Mouse (Mus musculus) heart, postnatal 0 days (tissue): Measurements from ENCODE around the gene Zranb3. TPM values are rescaled to one million over a fixed set of nuclear protein-coding genes. Genes with fewer than 3 reads are reported as not detected.
"Not testable (repeated sequence)": the region's sequence is repeated elsewhere in the genome, so short reads cannot be mapped to it uniquely, and the experiment has no call there.

ENCODE experiments used
- ATAC-seq: fragments of 200-750 bp; cut with Nextera tagmentation; 2 replicates; pipeline ENCODE4 v1.8.0; 2017; ENCODE audit warnings: low read depth, moderate number of reproducible peaks, moderate library complexity; ENCODE audit not compliant: insufficient read depth
- DNase-seq: peaks from one replicate; pipeline ENCODE4 v3.0.0-alpha.2; 2016; ENCODE audit warnings: low spot score
- H3K27ac ChIP-seq: fragments of 300-500 bp; sonication (generic); 2 replicates; pipeline ENCODE4 v1.5.1; 2014; ENCODE audit warnings: low read depth, mild to moderate bottlenecking
- H3K27me3 ChIP-seq: fragments of 300-500 bp; sonication (generic); 2 replicates; pipeline ENCODE4 v1.6.1; 2014; ENCODE audit warnings: low read length, mixed read lengths; ENCODE audit not compliant: control insufficient read depth, insufficient read depth
- H3K36me3 ChIP-seq: fragments of 300-500 bp; sonication (generic); replicated peaks from 2 replicates; pipeline ENCODE4 v1.6.1; 2014; ENCODE audit warnings: low read length, mixed read lengths; ENCODE audit not compliant: control insufficient read depth, insufficient read depth
- H3K4me1 ChIP-seq: fragments of 300-500 bp; sonication (generic); 2 replicates; pipeline ENCODE4 v1.6.1; 2014; ENCODE audit warnings: antibody characterized with exemption; ENCODE audit not compliant: control insufficient read depth, insufficient read depth
- H3K4me2 ChIP-seq: fragments of 300-500 bp; sonication (generic); 2 replicates; pipeline ENCODE4 v1.6.1; 2014; ENCODE audit warnings: low read depth, mild to moderate bottlenecking, low read length, moderate library complexity
- H3K4me3 ChIP-seq: fragments of 300-500 bp; sonication (generic); 2 replicates; pipeline ENCODE4 v1.5.1; 2014; ENCODE audit warnings: low read depth, low read length
- H3K9ac ChIP-seq: fragments of 300-500 bp; sonication (generic); replicated peaks from 2 replicates; pipeline ENCODE4 v1.6.1; 2014; ENCODE audit warnings: low read depth, low read length, mixed read lengths
- H3K9me3 ChIP-seq: fragments of 300-500 bp; sonication (generic); replicated peaks from 2 replicates; pipeline ENCODE4 v1.6.1; 2016; ENCODE audit warnings: low read length; ENCODE audit not compliant: control insufficient read depth
- CTCF ChIP-seq: IDR thresholded peaks from 2 replicates; pipeline ENCODE4 v1.5.1; 2016; ENCODE audit warnings: antibody characterized with exemption, control low read depth, low read depth
- EP300 ChIP-seq: IDR thresholded peaks from 2 replicates; pipeline ENCODE4 v1.6.1; 2016; ENCODE audit warnings: antibody characterized with exemption, low read depth
- WGBS: fragments of 180-500 bp; shearing (Covaris S2); extraction: QIAGEN DNeasy Blood & Tissue Kit; methylation state at CpG from one replicate; pipeline ENCODE4 v1.1.7; 2014; 5-methylcytosine and 5-hydroxymethylcytosine counted together
- polyA plus RNA-seq: library from polyadenylated mRNA; unstranded; fragments of >200 nt; fragmentation: Nextera tagmentation; extraction: Ambion mirVana; gene quantifications from 2 replicates; pipeline ENCODE4 v1.2.1, GENCODE M21; 2015
- total RNA-seq: library from RNA; depleted of rRNA; stranded (reverse); fragments of >200 nt; gene quantifications from 2 replicates; pipeline ENCODE4 v1.2.3, GENCODE M21; 2014; ENCODE audit warnings: low replicate concordance

Zranb3 gene
- total and polyA plus RNA-seq, 2 experiments from 2014 or later = 1.9 to 2.1 TPM

DNA sequence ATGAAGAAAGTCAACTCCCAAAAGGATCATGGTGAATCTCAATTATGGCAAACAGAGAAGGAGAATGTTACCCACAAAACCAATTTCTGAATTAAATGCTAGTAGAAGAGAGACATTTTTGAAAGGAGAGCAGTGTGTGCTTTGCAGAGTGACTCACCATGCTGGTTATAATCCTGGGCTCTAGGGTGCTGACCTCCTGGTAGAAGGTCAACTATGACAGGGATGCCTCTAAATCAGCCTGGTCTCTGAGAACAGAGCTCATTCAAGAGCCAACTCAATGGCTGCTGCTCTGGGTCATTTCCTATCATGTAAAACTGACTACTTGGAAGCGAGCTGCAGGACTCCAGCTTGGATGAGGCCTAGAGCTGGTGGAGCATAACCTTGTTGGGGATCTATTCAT, 141.7 kb downstream of the Zranb3 start:
- DNase-seq (no peak), ATAC-seq (no peak)
- no peak overlapping the region for H3K27ac ChIP-seq
- H3K36me3 ChIP-seq = no peaks in the 10 kb centered on the region
- H3K9ac ChIP-seq = no peak overlapping the region
- H3K9me3 ChIP-seq = no peaks in the 10 kb centered on the region
- TF ChIP-seq CTCF (no peak), EP300 (no peak)
- H3K4me1 ChIP-seq = peaks cover 26% of the 10 kb centered on the region
- H3K4me2 ChIP-seq = no peak overlapping the region
- H3K27me3 ChIP-seq = no peaks in the 10 kb centered on the region
- 86% methylated on average over 1 of the region's 1 CpGs for WGBS
- H3K4me3 ChIP-seq = no peak overlapping the region

GRCm38 (mm10) chr1:127959312-127959718, 143.5 kb downstream of the Zranb3 start:
- no peaks in the 10 kb centered on the region for H3K9me3 ChIP-seq
- H3K27me3 ChIP-seq = no peaks in the 10 kb centered on the region
- 40% methylated on average over 7 of the region's 7 CpGs for WGBS
- TF ChIP-seq CTCF (no peak), EP300 (no peak)
- no peak overlapping the region for H3K4me3 ChIP-seq
- DNase-seq (no peak), ATAC-seq (peak; percentile 24)
- H3K27ac ChIP-seq = peak overlapping the region; percentile 61
- H3K36me3 ChIP-seq = no peaks in the 10 kb centered on the region
- H3K4me1 ChIP-seq = peaks cover 17% of the 10 kb centered on the region; the same call in 1 of the 2 replicates
- peak overlapping the region; percentile 24; the same call in 1 of the 2 replicates for H3K4me2 ChIP-seq
- no peak overlapping the region for H3K9ac ChIP-seq

DNA sequence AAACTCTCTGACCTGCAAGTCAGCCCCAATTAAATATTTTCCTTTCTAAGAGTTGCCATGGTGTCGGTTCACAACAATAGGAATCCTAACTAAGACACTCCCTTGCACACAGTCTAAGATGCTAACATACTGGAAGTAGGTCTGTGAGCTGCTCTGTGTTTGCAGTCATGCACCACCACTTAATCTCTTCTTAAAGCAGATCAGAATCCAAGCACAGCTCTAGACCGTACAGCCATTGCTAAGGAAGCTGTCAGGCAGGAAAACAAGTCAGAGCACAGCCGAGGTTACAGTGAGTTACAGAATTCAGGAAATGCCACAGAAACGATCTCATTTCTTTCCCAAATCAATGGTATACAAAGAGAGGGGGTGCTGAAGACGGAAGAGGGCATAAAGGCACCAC, 144.0 kb downstream of the Zranb3 start:
- no peak overlapping the region for H3K9ac ChIP-seq
- peak overlapping the region; percentile 61 for H3K27ac ChIP-seq
- no peak for TF ChIP-seq CTCF
- TF ChIP-seq EP300 = no peak
- H3K4me1 ChIP-seq = peaks cover 16% of the 10 kb centered on the region; the same call in 1 of the 2 replicates
- no peaks in the 10 kb centered on the region for H3K36me3 ChIP-seq
- peak overlapping the region; percentile 24; the same call in 1 of the 2 replicates for H3K4me2 ChIP-seq
- no peak for DNase-seq
- peak; percentile 47; the same call in 1 of the 2 replicates for ATAC-seq
- 48% methylated on average over 5 of the region's 5 CpGs for WGBS
- H3K27me3 ChIP-seq = no peaks in the 10 kb centered on the region
- no peak overlapping the region for H3K4me3 ChIP-seq
- no peaks in the 10 kb centered on the region for H3K9me3 ChIP-seq

GRCm38 (mm10) chr1:127956524-127956923, 146.3 kb downstream of the Zranb3 start:
- DNase-seq (no peak), ATAC-seq (no peak)
- no peaks in the 10 kb centered on the region for H3K27me3 ChIP-seq
- no peak overlapping the region for H3K4me3 ChIP-seq
- H3K27ac ChIP-seq = no peak overlapping the region
- H3K9ac ChIP-seq = no peak overlapping the region
- H3K4me1 ChIP-seq = no peaks in the 10 kb centered on the region
- no peak overlapping the region for H3K4me2 ChIP-seq
- no peak for TF ChIP-seq CTCF
- no peak for TF ChIP-seq EP300
- no peaks in the 10 kb centered on the region for H3K9me3 ChIP-seq
- WGBS = 100% methylated on average over 1 of the region's 1 CpGs
- H3K36me3 ChIP-seq = no peaks in the 10 kb centered on the region

DNA sequence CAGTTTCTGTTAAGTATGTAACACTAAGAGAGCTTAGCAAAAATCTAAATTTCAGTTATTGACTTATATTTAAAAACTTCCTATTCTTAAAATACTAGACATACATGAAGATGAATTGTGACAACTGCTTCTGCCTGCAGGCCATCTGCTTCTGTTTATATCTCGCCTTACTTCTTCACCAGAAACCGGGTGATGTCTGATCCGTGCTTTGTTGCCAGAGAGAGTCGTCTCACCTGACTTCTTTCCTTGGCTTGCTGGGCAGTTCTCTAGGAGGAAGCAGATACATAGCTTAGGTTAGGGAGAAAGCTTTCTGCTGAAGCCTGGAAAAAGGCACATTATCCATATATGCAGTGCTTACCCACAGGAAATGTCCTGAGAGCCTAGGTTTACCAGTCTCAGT, 148.0 kb downstream of the Zranb3 start:
- no peak overlapping the region for H3K27ac ChIP-seq
- DNase-seq (no peak), ATAC-seq (no peak)
- no peak overlapping the region for H3K4me2 ChIP-seq
- no peaks in the 10 kb centered on the region for H3K27me3 ChIP-seq
- 77% methylated on average over 4 of the region's 4 CpGs for WGBS
- no peak overlapping the region for H3K9ac ChIP-seq
- no peaks in the 10 kb centered on the region for H3K9me3 ChIP-seq
- H3K4me3 ChIP-seq = no peak overlapping the region
- no peaks in the 10 kb centered on the region for H3K4me1 ChIP-seq
- H3K36me3 ChIP-seq = no peaks in the 10 kb centered on the region
- TF ChIP-seq EP300 = no peak
- no peak for TF ChIP-seq CTCF

- H3K27me3 ChIP-seq, DNase-seq, H3K27ac ChIP-seq, H3K9me3 ChIP-seq, ATAC-seq, H3K4me1 ChIP-seq, H3K36me3 ChIP-seq, H3K9ac ChIP-seq, H3K4me3 ChIP-seq, H3K4me2 ChIP-seq: not testable (repeated sequence)
- 49% methylated on average over 4 of the region's 4 CpGs for WGBS
Observed at GRCm38 (mm10) chr1:127954198-127954597, 148.6 kb downstream of the Zranb3 start.
